Mouse (Mus musculus) embryonic facial prominence, embryonic 11.5 days (tissue): Measurements from ENCODE around the gene Il17ra. TPM values are rescaled to one million over a fixed set of nuclear protein-coding genes. Genes with fewer than 3 reads are reported as not detected.

ENCODE experiments used
- ATAC-seq: fragments of 200-750 bp; cut with Nextera tagmentation; replicated peaks from 2 replicates; pipeline ENCODE4 v1.8.0; 2017; ENCODE audit warnings: low read depth; ENCODE audit not compliant: insufficient number of reproducible peaks, low FRiP score, low TSS enrichment
- DNase-seq: peaks from one replicate; pipeline ENCODE4 v3.0.0-alpha.2; 2015; ENCODE audit warnings: low spot score
- H3K27ac ChIP-seq: fragments of 300-500 bp; sonication (generic); replicated peaks from 2 replicates; pipeline ENCODE4 v1.5.1; 2014; ENCODE audit warnings: mild to moderate bottlenecking, low read depth, low read length, control low read depth
- H3K27me3 ChIP-seq: fragments of 300-500 bp; sonication (generic); 2 replicates; pipeline ENCODE4 v1.6.1; 2014; ENCODE audit warnings: mild to moderate bottlenecking, low read length, moderate library complexity, mixed read lengths; ENCODE audit not compliant: control insufficient read depth, insufficient read depth
- H3K36me3 ChIP-seq: fragments of 300-500 bp; sonication (generic); replicated peaks from 2 replicates; pipeline ENCODE4 v1.6.1; 2014; ENCODE audit warnings: low read depth, mild to moderate bottlenecking, low read length, moderate library complexity, mixed read lengths; ENCODE audit not compliant: control insufficient read depth, insufficient read depth
- H3K4me1 ChIP-seq: fragments of 300-500 bp; sonication (generic); 2 replicates; pipeline ENCODE4 v1.6.1; 2014; ENCODE audit warnings: low read length, mixed read lengths; ENCODE audit not compliant: control insufficient read depth, insufficient read depth
- H3K4me2 ChIP-seq: fragments of 300-500 bp; sonication (generic); 2 replicates; pipeline ENCODE4 v1.6.1; 2014; ENCODE audit warnings: low read depth, mild to moderate bottlenecking, control low read depth, low read length, moderate library complexity
- H3K4me3 ChIP-seq: fragments of 300-500 bp; sonication (generic); 2 replicates; pipeline ENCODE4 v1.5.1; 2014; ENCODE audit warnings: low read depth, low read length, control low read depth
- H3K9ac ChIP-seq: fragments of 300-500 bp; sonication (generic); replicated peaks from 2 replicates; pipeline ENCODE4 v1.6.1; 2014; ENCODE audit warnings: mild to moderate bottlenecking, control low read depth, low read length
- H3K9me3 ChIP-seq: fragments of 300-500 bp; sonication (generic); replicated peaks from 2 replicates; pipeline ENCODE4 v1.6.1; 2016; ENCODE audit warnings: mild to moderate bottlenecking, low read length, inconsistent platforms, mixed read lengths; ENCODE audit not compliant: control insufficient read depth
- WGBS: fragments of 180-500 bp; shearing (Covaris S2); extraction: QIAGEN DNeasy Blood & Tissue Kit; methylation state at CpG from one replicate; pipeline ENCODE4 v1.1.7; 2014; 5-methylcytosine and 5-hydroxymethylcytosine counted together
- polyA plus RNA-seq: library from polyadenylated mRNA; unstranded; fragments of >200 nt; fragmentation: Nextera tagmentation; extraction: Ambion mirVana; gene quantifications from 2 replicates; pipeline ENCODE4 v1.2.1, GENCODE M21; 2014

Il17ra gene
- polyA plus RNA-seq, 1 experiment from 2014 or later = 2.0 TPM

DNA sequence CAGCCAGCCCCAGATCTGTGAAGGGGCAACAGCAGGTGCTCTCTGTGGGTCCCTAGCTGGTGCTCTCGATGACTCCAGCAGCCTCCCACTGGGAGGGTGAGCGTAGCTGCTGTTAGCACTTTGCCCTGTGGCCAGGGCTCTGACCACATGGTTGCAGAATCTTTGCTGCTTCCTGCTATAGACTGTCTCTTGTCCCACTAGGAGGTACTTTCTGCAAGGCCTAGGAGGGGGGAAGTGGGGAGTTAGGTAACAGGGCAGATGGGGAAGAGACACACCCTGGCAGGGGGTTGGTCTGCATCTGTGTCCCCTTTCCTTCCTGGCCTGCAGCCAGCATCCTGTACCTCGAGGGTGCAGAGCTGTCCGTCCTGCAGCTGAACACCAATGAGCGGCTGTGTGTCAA lies 10.4 kb downstream of the Il17ra start:
- H3K27ac ChIP-seq = no peak overlapping the region
- no peak for DNase-seq
- H3K4me1 ChIP-seq = no peaks in the 10 kb centered on the region; the same call in 1 of the 2 replicates
- no peak overlapping the region for H3K4me3 ChIP-seq
- H3K36me3 ChIP-seq = no peaks in the 10 kb centered on the region
- no peaks in the 10 kb centered on the region for H3K9me3 ChIP-seq
- H3K9ac ChIP-seq = no peak overlapping the region
- no peaks in the 10 kb centered on the region for H3K27me3 ChIP-seq
- peak; percentile 49; the same call in 1 of the 2 replicates for ATAC-seq
- 31% methylated on average over 5 of the region's 5 CpGs for WGBS
- H3K4me2 ChIP-seq = no peak overlapping the region

- no peaks in the 10 kb centered on the region; the same call in 1 of the 2 replicates for H3K4me1 ChIP-seq
- no peaks in the 10 kb centered on the region for H3K36me3 ChIP-seq
- DNase-seq (no peak), ATAC-seq (no peak)
- H3K9ac ChIP-seq = no peak overlapping the region
- no peak overlapping the region for H3K4me2 ChIP-seq
- no peaks in the 10 kb centered on the region for H3K9me3 ChIP-seq
- 86% methylated on average over 8 of the region's 8 CpGs for WGBS
- no peak overlapping the region for H3K27ac ChIP-seq
- H3K27me3 ChIP-seq = no peaks in the 10 kb centered on the region
- no peak overlapping the region for H3K4me3 ChIP-seq
Measured at GRCm38 (mm10) chr6:120475288-120475687, 12.2 kb downstream of the Il17ra start.

DNA sequence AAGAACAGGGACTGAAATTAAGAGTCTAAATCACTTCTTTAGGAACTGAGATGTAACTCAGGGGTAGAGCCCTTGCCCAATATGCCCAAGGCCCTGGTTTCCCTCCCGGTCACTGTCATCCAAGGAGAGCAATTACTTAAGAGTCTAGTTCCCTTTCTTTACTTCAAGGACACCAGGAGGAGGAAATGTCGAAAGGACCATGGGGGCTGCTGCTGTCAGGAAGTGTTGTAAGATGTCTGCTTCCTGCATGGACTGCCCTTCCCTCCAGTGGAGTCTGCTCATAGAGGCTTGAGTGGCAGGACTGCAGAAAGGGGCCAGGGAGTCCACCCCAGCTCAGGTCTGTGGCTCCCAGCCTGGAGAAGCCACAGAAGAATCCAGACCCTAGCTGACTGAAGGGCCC lies 16.3 kb downstream of the Il17ra start:
- WGBS = 72% methylated on average over 2 of the region's 2 CpGs
- DNase-seq = no peak
- Histone ChIP-seq H3K9ac (no peak overlapping the region), H3K36me3 (no peaks in the 10 kb centered on the region), H3K27me3 (no peaks in the 10 kb centered on the region), H3K9me3 (no peaks in the 10 kb centered on the region), H3K4me3 (no peak overlapping the region), H3K4me2 (no peak overlapping the region), H3K27ac (no peak overlapping the region), H3K4me1 (no peaks in the 10 kb centered on the region)
- no peak for ATAC-seq

GRCm38 (mm10) chr6:120480361-120480760 lies 17.3 kb downstream of the Il17ra start:
- ATAC-seq (no peak), DNase-seq (no peak)
- Histone ChIP-seq H3K9me3 (no peaks in the 10 kb centered on the region), H3K4me2 (no peak overlapping the region), H3K27me3 (no peaks in the 10 kb centered on the region), H3K4me1 (no peaks in the 10 kb centered on the region), H3K4me3 (no peak overlapping the region), H3K27ac (no peak overlapping the region), H3K9ac (no peak overlapping the region), H3K36me3 (no peaks in the 10 kb centered on the region)
- WGBS = 88% methylated on average over 5 of the region's 5 CpGs

DNA sequence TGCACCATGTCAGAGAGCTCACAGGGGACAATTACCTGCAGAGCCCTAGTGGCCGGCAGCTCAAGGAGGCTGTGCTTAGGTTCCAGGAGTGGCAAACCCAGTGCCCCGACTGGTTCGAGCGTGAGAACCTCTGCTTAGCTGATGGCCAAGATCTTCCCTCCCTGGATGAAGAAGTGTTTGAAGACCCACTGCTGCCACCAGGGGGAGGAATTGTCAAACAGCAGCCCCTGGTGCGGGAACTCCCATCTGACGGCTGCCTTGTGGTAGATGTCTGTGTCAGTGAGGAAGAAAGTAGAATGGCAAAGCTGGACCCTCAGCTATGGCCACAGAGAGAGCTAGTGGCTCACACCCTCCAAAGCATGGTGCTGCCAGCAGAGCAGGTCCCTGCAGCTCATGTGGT lies 18.5 kb downstream of the Il17ra start:
- Histone ChIP-seq H3K27ac (no peak overlapping the region), H3K4me2 (no peak overlapping the region), H3K36me3 (no peaks in the 10 kb centered on the region), H3K9ac (no peak overlapping the region), H3K4me1 (no peaks in the 10 kb centered on the region), H3K4me3 (no peak overlapping the region), H3K27me3 (no peaks in the 10 kb centered on the region), H3K9me3 (no peaks in the 10 kb centered on the region)
- 88% methylated on average over 6 of the region's 6 CpGs for WGBS
- DNase-seq (no peak), ATAC-seq (no peak)

- no peaks in the 10 kb centered on the region for H3K9me3 ChIP-seq
- H3K27me3 ChIP-seq = no peaks in the 10 kb centered on the region
- no peaks in the 10 kb centered on the region for H3K36me3 ChIP-seq
- no peak overlapping the region for H3K27ac ChIP-seq
- no peak overlapping the region for H3K4me3 ChIP-seq
- DNase-seq (no peak), ATAC-seq (no peak)
- H3K9ac ChIP-seq = no peak overlapping the region
- no peak overlapping the region for H3K4me2 ChIP-seq
- WGBS = 92% methylated on average over 14 of the region's 14 CpGs
- H3K4me1 ChIP-seq = no peaks in the 10 kb centered on the region
Measured at GRCm38 (mm10) chr6:120482021-120482420, 19.0 kb downstream of the Il17ra start.

DNA sequence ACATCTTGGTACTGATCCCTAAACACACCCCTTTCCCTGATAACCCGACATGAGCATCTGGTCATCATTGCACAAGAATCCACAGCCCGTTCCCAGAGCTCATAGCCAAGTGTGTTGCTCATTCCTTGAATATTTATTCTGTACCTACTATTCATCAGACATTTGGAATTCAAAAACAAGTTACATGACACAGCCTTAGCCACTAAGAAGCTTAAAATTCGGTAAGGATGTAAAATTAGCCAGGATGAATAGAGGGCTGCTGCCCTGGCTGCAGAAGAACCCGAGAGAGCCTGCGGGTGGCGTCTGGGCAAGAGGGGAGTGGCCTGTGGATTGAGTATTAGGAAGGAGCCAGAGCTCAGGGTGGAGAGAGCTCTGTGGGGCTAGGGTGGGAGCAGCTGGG lies 19.7 kb downstream of the Il17ra start:
- H3K27me3 ChIP-seq = no peaks in the 10 kb centered on the region
- DNase-seq (no peak), ATAC-seq (no peak)
- H3K9ac ChIP-seq = no peak overlapping the region
- no peaks in the 10 kb centered on the region for H3K9me3 ChIP-seq
- 44% methylated on average over 6 of the region's 6 CpGs for WGBS
- H3K4me1 ChIP-seq = no peaks in the 10 kb centered on the region
- H3K4me3 ChIP-seq = no peak overlapping the region
- no peak overlapping the region for H3K27ac ChIP-seq
- no peak overlapping the region for H3K4me2 ChIP-seq
- H3K36me3 ChIP-seq = no peaks in the 10 kb centered on the region

DNA sequence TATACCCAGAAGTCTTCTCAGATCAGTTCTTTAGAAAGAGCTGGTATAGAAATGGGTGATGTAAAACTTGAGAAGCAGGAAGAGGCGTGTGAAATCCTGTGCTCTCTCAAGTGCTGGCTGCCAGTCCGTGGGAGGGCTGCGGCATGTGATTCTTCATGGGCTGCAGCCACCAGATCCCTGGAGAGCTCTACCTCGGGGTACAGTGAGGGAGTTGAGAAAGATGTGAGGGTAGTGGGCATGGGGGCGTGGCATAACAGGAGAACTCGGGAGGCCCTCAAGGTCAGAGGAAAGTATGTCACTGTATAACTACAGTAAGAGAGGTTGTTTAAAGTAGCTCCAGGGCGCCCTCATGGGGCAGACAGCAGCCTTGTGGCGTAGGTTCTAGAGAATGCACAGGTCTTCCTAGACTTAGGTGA lies 20.2 kb downstream of the Il17ra start:
- Histone ChIP-seq H3K4me3 (no peak overlapping the region), H3K4me1 (no peaks in the 10 kb centered on the region), H3K27ac (no peak overlapping the region), H3K4me2 (no peak overlapping the region), H3K27me3 (no peaks in the 10 kb centered on the region), H3K9me3 (no peaks in the 10 kb centered on the region), H3K9ac (no peak overlapping the region), H3K36me3 (no peaks in the 10 kb centered on the region)
- ATAC-seq (no peak), DNase-seq (no peak)
- WGBS = 34% methylated on average over 8 of the region's 8 CpGs
